Comparison of ENCODE assay signal across 9 mouse cellular contexts in genomic region chr17:50331171-50332011, GRCm38 (mm10). TPM values are rescaled to one million over a fixed set of nuclear protein-coding genes. Genes with fewer than 3 reads are reported as not detected.
A peak's percentile ranks its signal among the peaks of the same experiment; 100 is the strongest.
DNase-seq lines count a peak whose midpoint lies in the region; ATAC-seq lines count a peak whose summit lies in the region.
"Had no signal": no experiment of that assay in that cellular context is flagged by ENCODE, and none has a peak within 500 bp of the region (broad histone marks: within the 10 kb centered on the region; RNA-seq: fewer than 3 reads in every experiment).

No protein-coding gene starts in this region.

- peak; percentile 13 to 37 for DNase-seq in kidney, postnatal 4 days
- peak; percentile 10 for DNase-seq in splenic B cell, adult 2 months (ENCODE audit: low read depth, low spot score)
- DNase-seq in left cerebral cortex, adult 8-10 months (ENCODE audit: low spot score in 2 of 2) = no peak
- no peak for DNase-seq in cerebellum, adult 18-20 months

- no peak overlapping the region for H3K9ac ChIP-seq in heart, embryonic 14.5 days (ENCODE audit: low read length)
- no peak overlapping the region for H3K9ac ChIP-seq in midbrain, embryonic 16.5 days (ENCODE audit: low read depth, low read length)

- H3K4me1 ChIP-seq in erythroblast, embryonic 14.5 days (ENCODE audit: control insufficient read depth) = peaks cover 23% of the 10 kb centered on the region
- H3K4me1 ChIP-seq in heart, embryonic 14.5 days (ENCODE audit: control insufficient read depth in 2 of 2, insufficient read depth in 2 of 2, low read length in 2 of 2) = peaks cover 0 to 3% of the 10 kb centered on the region in 2 experiments; a peak in 1 of 4 replicates
- no peaks in the 10 kb centered on the region for H3K4me1 ChIP-seq in midbrain, embryonic 16.5 days (ENCODE audit: control insufficient read depth, insufficient read depth, low read length)

- no peaks in the 10 kb centered on the region for H3K36me3 ChIP-seq in erythroblast, embryonic 14.5 days (ENCODE audit: control insufficient read depth)
- no peaks in the 10 kb centered on the region for H3K36me3 ChIP-seq in heart, embryonic 14.5 days (ENCODE audit: control insufficient read depth, insufficient read depth, low read length)
- no peaks in the 10 kb centered on the region for H3K36me3 ChIP-seq in splenic B cell, adult 2 months (ENCODE audit: control insufficient read depth, insufficient read depth, low read length, poor library complexity, severe bottlenecking)
- H3K36me3 ChIP-seq in midbrain, embryonic 16.5 days (ENCODE audit: control insufficient read depth, insufficient read depth, low read length) = no peaks in the 10 kb centered on the region

- peak overlapping the region; percentile 35; the same call in 1 of the 2 replicates for H3K4me2 ChIP-seq in heart, embryonic 14.5 days (ENCODE audit: low read length)
- H3K4me2 ChIP-seq in midbrain, embryonic 16.5 days (ENCODE audit: low read length) = no peak overlapping the region

- WGBS in heart, embryonic 14.5 days = 56% methylated on average over 8 of the region's 8 CpGs
- 90% methylated on average over 8 of the region's 8 CpGs for WGBS in midbrain, embryonic 16.5 days

- no peaks in the 10 kb centered on the region for H3K27me3 ChIP-seq in erythroblast, embryonic 14.5 days (ENCODE audit: control insufficient read depth)
- H3K27me3 ChIP-seq in heart, embryonic 14.5 days (ENCODE audit: control insufficient read depth, insufficient read depth, low read length) = no peaks in the 10 kb centered on the region
- no peaks in the 10 kb centered on the region for H3K27me3 ChIP-seq in splenic B cell, adult 2 months (ENCODE audit: control insufficient read depth, insufficient read depth, low read length, poor library complexity, severe bottlenecking)
- no peaks in the 10 kb centered on the region for H3K27me3 ChIP-seq in midbrain, embryonic 16.5 days (ENCODE audit: control insufficient read depth, insufficient read depth, low read depth, low read length)

- no peaks in the 10 kb centered on the region for H3K9me3 ChIP-seq in erythroblast, embryonic 14.5 days (ENCODE audit: control insufficient read depth, low read length)
- H3K9me3 ChIP-seq in heart, embryonic 14.5 days (ENCODE audit: control insufficient read depth, low read length) = no peaks in the 10 kb centered on the region
- no peaks in the 10 kb centered on the region for H3K9me3 ChIP-seq in midbrain, embryonic 16.5 days (replicated peaks; ENCODE audit: control insufficient read depth, low read length, poor library complexity, severe bottlenecking)

- H3K4me3 ChIP-seq in erythroblast, embryonic 14.5 days (replicated peaks) = peak overlapping the region; percentile 5
- H3K4me3 ChIP-seq in heart, embryonic 14.5 days (ENCODE audit: control insufficient read depth in 1 of 2, insufficient read depth in 1 of 2, low read depth in 1 of 2, low read length in 2 of 2) = no peak overlapping the region
- H3K4me3 ChIP-seq in midbrain, embryonic 16.5 days (ENCODE audit: low read depth, low read length) = no peak overlapping the region

- no peak for ATAC-seq in erythroblast, adult 5-6 weeks (replicated peaks; ENCODE audit: low FRiP score, poor library complexity, severe bottlenecking)
- peak; percentile 50; the same call in 1 of the 2 replicates for ATAC-seq in heart, embryonic 14.5 days (ENCODE audit: insufficient number of reproducible peaks, insufficient read depth, low FRiP score, low read depth)
- no peak for ATAC-seq in midbrain, embryonic 16.5 days

- peak overlapping the region; percentile 60 to 63 for H3K27ac ChIP-seq in heart, embryonic 14.5 days (replicated peaks in 1 of 2; ENCODE audit: control insufficient read depth in 1 of 2, insufficient read depth in 1 of 2, low read depth in 2 of 2, low read length in 2 of 2)
- no peak overlapping the region for H3K27ac ChIP-seq in midbrain, embryonic 16.5 days (ENCODE audit: low read length)

RNA-seq across cellular contexts. Expression of gene Dazl, which starts 38.0 kb away (rescaled TPM):
- polyA plus RNA-seq in erythroblast, embryonic 14.5 days (2012) = not detected in 2 replicates
- not detected in 2 replicates for total RNA-seq in erythroblast, adult 5-6 weeks (2015; ENCODE audit: low replicate concordance)
- 0.51 TPM in 1 of 2 replicates, not detected in the other for total RNA-seq in erythroblast, adult 5-6 weeks (2017; ENCODE audit: low replicate concordance)
- 0.09 and 0.58 TPM in 2 replicates for polyA plus RNA-seq in heart, embryonic 14.5 days (2014; fragmentation: Nextera tagmentation; extraction: Ambion mirVana)
- polyA plus RNA-seq in midbrain, embryonic 16.5 days (2015; fragmentation: Nextera tagmentation; extraction: Ambion mirVana) = 0.45 and 1.1 TPM in 2 replicates
- 1 to 10 TPM; 3.7 to 5.0 (median 4.4) TPM for total RNA-seq in left cerebral cortex, adult 8-10 months (2022)
- polyA plus RNA-seq: C2C12 had no signal

Comparison
In these comparisons a context has a peak if more than half of its experiments do, and no peak if none do; other contexts are left out.
1. DNase-seq: peak in kidney, postnatal 4 days (2 of 2) and splenic B cell, adult 2 months (single experiment); none in left cerebral cortex, adult 8-10 months (0 of 2) and cerebellum, adult 18-20 months (0 of 2).